Mouse (Mus musculus) heart, postnatal 0 days (tissue): ENCODE measurements around the gene BC035044.

ENCODE experiments used
- CTCF ChIP-seq: IDR thresholded peaks from 2 replicates; pipeline ENCODE4 v1.5.1; 2016; ENCODE audit warnings: antibody characterized with exemption, control low read depth, low read depth
- EP300 ChIP-seq: IDR thresholded peaks from 2 replicates; pipeline ENCODE4 v1.6.1; 2016; ENCODE audit warnings: antibody characterized with exemption, low read depth

GRCm38 (mm10) chr6:128837454-128838341 lies 53.2 kb downstream of the BC035044 start:
- TF ChIP-seq CTCF (no peak), EP300 (no peak)
